Mouse (Mus musculus) myocyte (in vitro differentiated cells): ENCODE data around the gene Sh3d19.

Experiments used
- CEBPB ChIP-seq: IDR thresholded peaks from 2 replicates; pipeline ENCODE4 v1.6.1; 2011; ENCODE audit warnings: mild to moderate bottlenecking, moderate library complexity; ENCODE audit not compliant: poor library complexity, insufficient read depth, severe bottlenecking
- POLR2A ChIP-seq: IDR thresholded peaks from one replicate; pipeline ENCODE4 v1.6.1; 2011; ENCODE audit warnings: low read depth, mild to moderate bottlenecking, control low read depth, moderate library complexity; ENCODE audit not compliant: insufficient read length
- POLR2AphosphoS2 ChIP-seq: IDR thresholded peaks from one replicate; pipeline ENCODE4 v1.6.1; 2011; ENCODE audit warnings: low read depth, control low read depth; ENCODE audit not compliant: insufficient read length
- USF1 ChIP-seq: IDR thresholded peaks from one replicate; pipeline ENCODE4 v1.6.1; 2011; ENCODE audit warnings: low read depth, mild to moderate bottlenecking, control low read depth, moderate library complexity

- TF ChIP-seq POLR2A: no peak
- no peak for TF ChIP-seq CEBPB
- no peak for TF ChIP-seq USF1
- no peak for TF ChIP-seq POLR2AphosphoS2
These were observed 146.0 kb downstream of the Sh3d19 start for GRCm38 (mm10) chr3:86116951-86117350.
